Mouse (Mus musculus) embryonic facial prominence, embryonic 12.5 days (tissue): ENCODE data around the gene Gtf2b. TPM values are rescaled to one million over a fixed set of nuclear protein-coding genes. Genes with fewer than 3 reads are reported as not detected.

Experiments used
- ATAC-seq: fragments of 200-750 bp; cut with Nextera tagmentation; 2 replicates; pipeline ENCODE4 v1.8.0; 2017; ENCODE audit not compliant: insufficient number of reproducible peaks, insufficient read depth, low FRiP score, low TSS enrichment
- H3K27ac ChIP-seq: fragments of 300-500 bp; sonication (generic); 2 replicates; pipeline ENCODE4 v1.5.1; 2016; ENCODE audit warnings: mild to moderate bottlenecking
- H3K27me3 ChIP-seq: fragments of 300-500 bp; sonication (generic); 2 replicates; pipeline ENCODE4 v1.6.1; 2016; ENCODE audit warnings: mild to moderate bottlenecking, moderate library complexity
- H3K36me3 ChIP-seq: fragments of 300-500 bp; sonication (generic); 2 replicates; pipeline ENCODE4 v1.6.1; 2016; ENCODE audit warnings: mild to moderate bottlenecking
- H3K4me1 ChIP-seq: fragments of 300-500 bp; sonication (generic); 2 replicates; pipeline ENCODE4 v1.6.1; 2016
- H3K4me2 ChIP-seq: fragments of 300-500 bp; sonication (generic); replicated peaks from 2 replicates; pipeline ENCODE4 v1.6.1; 2016; ENCODE audit warnings: mild to moderate bottlenecking, moderate library complexity
- H3K4me3 ChIP-seq: fragments of 300-500 bp; sonication (generic); 2 replicates; pipeline ENCODE4 v1.5.1; 2016; ENCODE audit warnings: mild to moderate bottlenecking
- H3K9ac ChIP-seq: fragments of 300-500 bp; sonication (generic); 2 replicates; pipeline ENCODE4 v1.6.1; 2016; ENCODE audit warnings: mild to moderate bottlenecking, moderate library complexity
- H3K9me3 ChIP-seq: fragments of 300-500 bp; sonication (generic); 2 replicates; pipeline ENCODE4 v1.6.1; 2016; ENCODE audit warnings: mild to moderate bottlenecking, moderate library complexity
- WGBS: fragments of 180-500 bp; shearing (Covaris S2); methylation state at CpG from one replicate; pipeline ENCODE4 v1.1.7; 2016; 5-methylcytosine and 5-hydroxymethylcytosine counted together
- polyA plus RNA-seq: library from polyadenylated mRNA; unstranded; fragments of >200 nt; fragmentation: Nextera tagmentation; extraction: Ambion mirVana; gene quantifications from 2 replicates; pipeline ENCODE4 v1.2.1, GENCODE M21; 2016

Gene Gtf2b
- polyA plus RNA-seq: 85.4 and 88.4 TPM in 2 replicates

DNA sequence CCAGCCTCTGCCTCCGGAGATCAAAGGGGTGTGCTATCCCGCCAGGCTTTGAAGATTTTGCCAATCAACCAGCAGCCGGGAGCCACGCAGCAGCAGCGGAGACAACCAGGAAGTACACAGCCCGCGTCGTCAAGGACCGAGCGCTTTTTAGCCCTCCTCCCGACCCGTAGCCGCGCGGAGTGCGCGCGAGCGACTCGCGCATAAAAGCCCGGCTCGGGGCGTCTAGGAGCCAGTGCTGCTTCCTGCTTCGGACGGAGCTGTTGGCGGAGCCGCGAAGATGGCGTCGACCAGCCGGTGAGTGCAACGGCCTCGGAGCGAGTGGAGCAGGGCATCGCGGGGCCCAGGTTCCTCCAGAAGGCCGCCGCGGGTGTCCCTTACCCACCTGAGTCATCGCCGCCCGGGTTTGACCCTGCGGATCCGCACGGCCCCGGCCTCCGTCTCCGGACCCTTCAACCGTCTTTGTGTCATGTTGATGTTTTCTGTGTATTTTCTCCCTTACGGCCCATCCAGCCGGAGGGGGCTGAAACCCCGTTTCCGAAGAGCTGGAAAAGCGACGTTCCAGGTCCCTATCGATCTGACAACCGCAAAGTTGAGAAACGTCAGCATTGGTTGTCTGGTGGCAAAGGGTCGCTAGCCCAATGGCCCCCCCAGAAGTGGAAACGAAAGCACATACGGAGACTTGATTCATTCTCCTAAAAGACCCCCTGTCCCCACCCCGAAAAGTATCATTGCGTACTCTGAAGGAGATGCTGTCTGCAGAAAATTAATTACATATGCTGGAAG, at the start of gene Gtf2b:
Gtf2b (plus strand) TSS at position 51 of the 783 bp plus-strand sequence.
- no peaks in the 10 kb centered on the region for H3K36me3 ChIP-seq
- ATAC-seq: peak; percentile 97
- WGBS: under 1% methylated on average over 64 of the region's 64 CpGs
- H3K9me3 ChIP-seq: no peaks in the 10 kb centered on the region
- no peaks in the 10 kb centered on the region for H3K27me3 ChIP-seq
- H3K4me2 ChIP-seq: peak within 1 kb of the TSS; percentile 75
- H3K4me1 ChIP-seq: peaks cover 11% of the 10 kb centered on the region; the same call in 1 of the 2 replicates
- peak within 1 kb of the TSS; percentile 89 for H3K4me3 ChIP-seq
- peak within 1 kb of the TSS; percentile 89 for H3K27ac ChIP-seq
- peak within 1 kb of the TSS; percentile 92 for H3K9ac ChIP-seq

DNA sequence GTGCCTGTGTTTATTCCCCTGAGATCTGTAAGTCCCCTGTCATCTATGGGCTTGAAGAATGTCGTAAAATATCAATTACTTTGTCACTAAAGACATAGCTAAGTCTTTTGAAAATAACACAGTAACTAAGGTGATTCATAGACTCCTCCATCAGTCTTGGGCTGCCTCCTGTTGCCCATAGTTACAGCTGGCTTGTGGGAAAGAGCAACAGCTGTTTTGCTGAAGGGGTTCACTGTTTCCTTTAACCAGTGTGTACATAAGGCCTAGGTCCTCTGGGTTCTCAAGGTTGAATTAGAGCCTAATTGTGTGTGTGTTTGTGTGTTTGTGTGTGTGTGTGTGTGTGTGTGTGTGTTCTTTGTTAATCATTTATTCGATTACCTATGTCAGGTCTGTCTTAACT, 39.4 kb upstream of the Gtf2b start:
- Histone ChIP-seq H3K9me3 (no peaks in the 10 kb centered on the region), H3K27ac (no peak overlapping the region), H3K4me2 (no peak overlapping the region), H3K27me3 (no peaks in the 10 kb centered on the region), H3K4me3 (no peak overlapping the region), H3K9ac (no peak overlapping the region), H3K36me3 (peaks cover 5% of the 10 kb centered on the region), H3K4me1 (no peaks in the 10 kb centered on the region)
- 66% methylated on average over 2 of the region's 2 CpGs for WGBS
- no peak for ATAC-seq

DNA sequence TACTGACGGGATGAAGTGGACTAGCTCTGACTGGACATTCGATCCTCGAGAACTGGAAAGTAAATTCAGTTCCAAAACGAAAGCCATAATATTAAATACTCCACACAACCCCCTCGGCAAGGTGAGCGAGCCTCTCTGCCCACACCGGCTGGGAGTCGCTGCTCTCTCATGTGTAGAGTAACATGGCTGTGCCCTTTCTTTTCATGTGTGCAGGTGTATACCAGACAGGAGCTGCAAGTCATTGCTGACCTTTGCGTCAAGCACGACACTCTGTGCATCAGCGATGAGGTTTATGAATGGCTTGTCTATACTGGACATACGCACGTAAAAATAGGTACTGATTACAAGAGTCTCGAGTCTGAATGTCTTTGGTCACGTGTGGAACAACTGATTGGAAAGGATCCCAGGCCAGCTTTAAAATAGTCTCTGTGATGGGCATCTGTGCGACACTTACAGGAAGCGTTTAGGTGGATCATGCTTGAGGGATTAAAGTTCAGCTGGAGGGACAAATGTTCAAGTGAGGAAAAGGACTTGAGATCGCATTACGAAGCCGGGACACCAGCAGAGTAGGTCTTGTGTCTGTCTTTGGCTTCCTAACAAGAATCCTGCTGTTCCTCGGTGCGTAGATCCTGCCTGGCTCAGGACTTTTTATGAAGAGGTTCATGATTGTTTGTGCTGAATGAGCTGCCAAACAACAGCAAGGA, 38.7 kb upstream of the Gtf2b start:
- no peak overlapping the region for H3K4me2 ChIP-seq
- 83% methylated on average over 22 of the region's 22 CpGs for WGBS

DNA sequence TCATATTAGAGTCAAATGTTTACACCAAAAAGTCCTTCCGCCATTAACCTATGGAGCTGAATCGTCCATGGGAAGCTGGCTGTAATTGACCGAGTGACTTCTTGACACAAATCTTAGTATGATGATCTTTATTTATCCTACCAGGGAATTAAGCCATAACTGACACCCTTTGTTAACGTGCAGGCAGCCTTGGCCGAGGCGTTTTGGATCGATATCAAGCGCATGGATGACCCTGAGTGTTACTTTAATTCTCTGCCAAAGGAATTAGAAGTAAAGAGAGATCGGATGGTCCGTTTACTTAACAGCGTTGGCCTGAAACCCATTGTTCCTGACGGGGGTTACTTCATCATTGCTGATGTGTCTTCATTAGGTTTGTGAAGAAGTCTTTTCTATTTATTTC, 30.6 kb upstream of the Gtf2b start:
- Histone ChIP-seq H3K36me3 (no peaks in the 10 kb centered on the region), H3K4me2 (no peak overlapping the region), H3K9me3 (no peaks in the 10 kb centered on the region), H3K27me3 (no peaks in the 10 kb centered on the region), H3K4me1 (no peaks in the 10 kb centered on the region), H3K9ac (no peak overlapping the region), H3K4me3 (no peak overlapping the region), H3K27ac (no peak overlapping the region)
- WGBS: 86% methylated on average over 12 of the region's 12 CpGs
- ATAC-seq: no peak

More for the DNA sequence above, 38.7 kb upstream of the Gtf2b start:
- H3K27me3 ChIP-seq: no peaks in the 10 kb centered on the region
- H3K4me3 ChIP-seq: no peak overlapping the region
- H3K9me3 ChIP-seq: no peaks in the 10 kb centered on the region
- no peak for ATAC-seq
- H3K4me1 ChIP-seq: no peaks in the 10 kb centered on the region
- H3K27ac ChIP-seq: no peak overlapping the region
- peaks cover 5% of the 10 kb centered on the region for H3K36me3 ChIP-seq
- H3K9ac ChIP-seq: no peak overlapping the region

DNA sequence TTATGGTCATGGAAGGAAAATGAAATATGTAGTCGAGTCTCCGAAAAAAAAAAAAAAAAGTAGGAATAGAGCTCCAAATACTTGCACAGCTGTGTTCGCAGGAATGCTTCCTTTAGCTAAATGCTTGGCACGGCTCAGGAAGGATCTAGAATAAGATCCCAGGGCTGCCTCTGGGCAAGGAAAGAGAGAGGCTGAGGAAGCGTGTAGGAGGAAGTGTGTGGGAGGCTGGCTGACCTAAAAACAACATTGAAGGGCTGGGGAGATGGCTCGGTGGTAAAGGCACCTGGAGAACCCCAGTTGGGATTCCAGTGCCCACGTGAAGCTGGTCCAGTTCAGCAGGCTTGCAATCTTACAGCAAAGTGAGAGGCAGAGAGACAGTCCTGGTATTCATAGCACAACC, 23.9 kb upstream of the Gtf2b start:
- no peak overlapping the region for H3K4me2 ChIP-seq
- no peaks in the 10 kb centered on the region for H3K9me3 ChIP-seq
- ATAC-seq: no peak
- no peaks in the 10 kb centered on the region for H3K27me3 ChIP-seq
- WGBS: 70% methylated on average over 7 of the region's 7 CpGs
- no peak overlapping the region for H3K27ac ChIP-seq
- no peak overlapping the region for H3K4me3 ChIP-seq
- H3K9ac ChIP-seq: no peak overlapping the region
- H3K4me1 ChIP-seq: no peaks in the 10 kb centered on the region
- H3K36me3 ChIP-seq: no peaks in the 10 kb centered on the region

DNA sequence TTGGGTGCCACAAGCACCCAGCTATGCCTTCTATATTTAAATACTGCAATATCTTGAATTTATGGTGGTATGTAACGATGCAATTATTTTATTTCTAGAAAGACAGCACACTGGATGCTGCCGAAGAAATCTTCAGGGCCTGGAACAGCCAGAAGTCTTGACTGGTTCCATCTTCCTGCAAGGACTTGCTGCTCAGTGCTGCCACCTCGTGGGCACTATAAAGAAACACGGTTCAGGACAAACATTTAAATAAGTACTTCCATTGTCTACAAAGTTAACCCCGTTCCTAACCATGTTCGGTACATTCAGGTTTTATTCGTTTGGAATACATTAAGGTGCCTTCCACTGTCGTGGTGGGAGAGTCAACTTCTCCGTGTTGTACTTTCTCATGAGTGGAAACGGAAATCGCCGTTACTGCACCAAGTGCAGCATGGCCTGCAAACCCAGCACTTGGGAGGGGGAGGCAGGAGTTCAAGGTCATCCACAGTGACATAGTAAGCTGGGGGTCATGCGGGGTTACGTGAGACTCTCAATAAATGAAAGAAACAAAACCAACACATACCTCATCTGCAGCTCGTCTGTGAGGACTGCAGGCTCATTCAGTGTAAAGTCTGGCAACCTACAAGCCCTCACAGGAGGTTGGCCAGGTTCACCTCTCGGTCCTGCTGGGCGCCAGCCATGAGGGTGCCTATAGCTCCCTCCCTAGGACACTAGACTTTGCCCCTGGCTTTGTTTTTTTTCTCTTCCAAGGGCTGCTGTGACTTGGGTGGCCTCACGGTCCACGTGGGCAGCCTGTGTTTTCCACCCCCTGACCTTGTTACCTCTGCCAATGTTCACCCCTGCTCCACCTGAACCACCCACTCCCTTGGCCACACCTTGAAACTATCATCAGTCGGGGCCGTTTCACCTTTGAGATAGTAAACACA, 20.6 kb upstream of the Gtf2b start:
- H3K4me2 ChIP-seq: no peak overlapping the region
- H3K36me3 ChIP-seq: no peaks in the 10 kb centered on the region
- H3K9me3 ChIP-seq: no peaks in the 10 kb centered on the region
- H3K27me3 ChIP-seq: no peaks in the 10 kb centered on the region
- no peak overlapping the region for H3K4me3 ChIP-seq
- WGBS: 59% methylated on average over 21 of the region's 21 CpGs
- no peak for ATAC-seq
- no peak overlapping the region for H3K27ac ChIP-seq
- no peak overlapping the region for H3K9ac ChIP-seq
- no peaks in the 10 kb centered on the region for H3K4me1 ChIP-seq

DNA sequence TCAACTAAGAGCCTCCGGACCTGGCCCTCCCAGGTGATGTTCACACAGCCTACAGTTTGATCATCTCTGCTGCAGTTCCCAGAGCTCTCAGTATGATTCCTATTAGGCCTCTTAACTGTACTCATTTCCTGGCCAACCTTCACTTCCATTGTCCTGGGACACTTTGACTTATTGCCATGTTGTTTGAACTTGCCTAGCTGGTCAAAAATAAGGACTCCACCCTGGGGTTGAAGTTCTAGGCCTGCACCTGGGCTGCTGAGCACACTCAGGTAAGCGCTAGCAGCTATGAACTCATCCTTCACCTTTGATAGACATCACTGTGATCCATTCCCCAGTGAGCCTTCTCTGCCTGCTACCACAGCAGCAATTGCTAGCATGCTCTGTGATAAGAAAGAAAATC, 19.8 kb upstream of the Gtf2b start:
- no peak overlapping the region for H3K4me3 ChIP-seq
- H3K27me3 ChIP-seq: no peaks in the 10 kb centered on the region
- H3K27ac ChIP-seq: no peak overlapping the region
- no peaks in the 10 kb centered on the region for H3K36me3 ChIP-seq
- ATAC-seq: no peak
- H3K9ac ChIP-seq: no peak overlapping the region
- H3K4me1 ChIP-seq: no peaks in the 10 kb centered on the region
- 95% methylated on average over 2 of the region's 2 CpGs for WGBS
- H3K9me3 ChIP-seq: no peaks in the 10 kb centered on the region
- no peak overlapping the region for H3K4me2 ChIP-seq

DNA sequence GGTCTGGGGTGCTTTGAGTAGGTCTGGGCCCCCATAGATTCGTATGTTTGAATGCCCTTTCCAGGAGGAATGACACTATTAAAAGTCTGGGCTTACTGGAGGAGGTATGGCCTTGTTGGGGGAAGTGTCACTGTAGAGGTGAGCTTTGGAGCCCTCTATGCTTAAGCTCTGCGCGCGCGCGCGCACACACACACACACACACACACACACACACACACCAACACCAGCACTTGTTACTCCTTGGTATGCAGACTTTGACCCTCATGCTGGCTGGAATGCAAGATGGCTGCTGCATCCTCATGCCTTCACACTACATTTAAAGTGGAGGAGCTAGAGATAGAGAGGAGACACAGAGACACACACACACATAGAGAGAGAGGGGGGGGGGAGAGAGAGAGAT, 17.2 kb upstream of the Gtf2b start:
- no peak overlapping the region for H3K9ac ChIP-seq
- ATAC-seq: no peak
- no peak overlapping the region for H3K4me3 ChIP-seq
- no peak overlapping the region for H3K4me2 ChIP-seq
- no peaks in the 10 kb centered on the region for H3K9me3 ChIP-seq
- WGBS: 88% methylated on average over 7 of the region's 7 CpGs
- H3K4me1 ChIP-seq: no peaks in the 10 kb centered on the region
- H3K27me3 ChIP-seq: no peaks in the 10 kb centered on the region
- no peaks in the 10 kb centered on the region for H3K36me3 ChIP-seq
- H3K27ac ChIP-seq: no peak overlapping the region

DNA sequence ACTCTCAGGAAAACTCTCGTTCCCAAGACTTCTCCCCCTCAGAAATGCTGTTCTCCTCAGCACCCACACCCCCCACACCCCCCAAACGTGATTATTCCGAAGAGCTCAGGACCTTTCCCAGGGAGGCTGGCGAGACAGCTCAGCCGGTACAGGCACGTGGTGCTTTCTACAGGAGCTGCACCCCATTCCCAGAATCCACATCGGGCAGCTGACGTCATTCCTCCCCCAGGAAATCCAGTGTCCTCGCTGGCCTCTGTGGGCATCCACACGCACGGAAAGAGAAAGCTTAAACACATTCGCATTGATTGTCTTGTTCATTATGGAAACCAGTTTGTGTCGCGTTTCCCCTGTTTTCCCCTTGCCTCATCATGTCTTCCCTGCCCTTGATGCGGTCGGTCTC, 15.7 kb upstream of the Gtf2b start:
- Histone ChIP-seq H3K27ac (no peak overlapping the region), H3K4me3 (no peak overlapping the region), H3K4me1 (no peaks in the 10 kb centered on the region), H3K36me3 (no peaks in the 10 kb centered on the region), H3K9me3 (no peaks in the 10 kb centered on the region), H3K27me3 (no peaks in the 10 kb centered on the region), H3K4me2 (no peak overlapping the region), H3K9ac (no peak overlapping the region)
- 86% methylated on average over 16 of the region's 16 CpGs for WGBS
- ATAC-seq: no peak

DNA sequence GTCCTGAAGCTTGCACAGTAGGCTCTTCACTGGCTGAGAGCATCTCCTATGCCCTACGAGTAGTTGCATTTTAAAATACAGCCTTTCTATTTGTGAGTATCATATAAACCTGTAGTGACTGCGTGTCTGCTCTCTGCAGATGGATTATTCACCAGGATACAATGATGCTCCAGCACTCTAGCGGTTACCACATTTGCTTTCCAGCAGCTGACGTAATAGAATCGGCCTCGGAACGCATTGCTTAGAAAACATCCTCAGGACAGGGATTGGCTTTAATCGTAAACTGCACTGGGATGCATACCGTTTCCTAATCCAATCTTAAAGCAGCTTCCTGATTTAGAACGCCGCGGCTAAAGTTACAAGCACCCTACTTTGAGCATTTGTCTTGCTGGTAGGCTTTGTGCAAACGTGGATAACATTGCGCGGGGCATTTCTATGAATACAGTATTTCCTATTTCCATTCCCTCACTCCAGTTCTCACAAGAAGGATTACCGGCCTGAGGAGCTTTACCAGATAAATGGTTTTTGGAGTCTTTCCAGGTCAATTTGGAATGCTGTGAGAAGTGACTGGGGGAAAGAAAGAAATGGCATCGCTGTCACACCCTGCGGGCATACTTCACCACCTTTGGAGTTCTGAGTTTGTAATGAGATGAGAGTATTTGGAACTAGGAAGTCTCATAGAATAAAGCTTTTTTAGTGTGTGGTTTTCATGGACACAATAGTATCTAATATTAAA, 9.5 kb upstream of the Gtf2b start:
- no peaks in the 10 kb centered on the region for H3K27me3 ChIP-seq
- no peak overlapping the region for H3K9ac ChIP-seq
- H3K4me2 ChIP-seq: no peak overlapping the region
- H3K27ac ChIP-seq: no peak overlapping the region
- no peaks in the 10 kb centered on the region for H3K36me3 ChIP-seq
- ATAC-seq: no peak
- 84% methylated on average over 18 of the region's 18 CpGs for WGBS
- H3K4me3 ChIP-seq: no peak overlapping the region
- H3K4me1 ChIP-seq: no peaks in the 10 kb centered on the region; the same call in 1 of the 2 replicates
- H3K9me3 ChIP-seq: no peaks in the 10 kb centered on the region

DNA sequence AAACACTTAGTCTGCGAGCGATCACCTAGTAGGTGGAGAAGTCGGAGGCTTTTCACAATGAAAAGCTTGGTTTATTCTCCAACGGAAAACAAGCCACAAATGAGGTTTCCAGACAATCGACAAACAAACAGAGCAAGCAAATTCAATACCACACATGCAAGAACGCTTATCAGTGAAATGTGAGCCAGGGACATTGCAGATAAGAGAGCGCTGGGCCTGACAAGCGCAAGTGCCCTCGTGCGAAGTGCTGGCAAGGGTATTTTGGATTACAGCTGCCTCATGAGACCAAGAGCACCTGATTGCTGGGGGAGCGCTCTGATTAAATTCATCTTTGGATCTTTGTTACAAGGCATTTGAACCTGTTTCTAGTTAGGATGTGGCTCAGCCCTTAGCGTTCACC, 7.0 kb upstream of the Gtf2b start:
- Histone ChIP-seq H3K4me1 (no peaks in the 10 kb centered on the region; the same call in 1 of the 2 replicates), H3K27me3 (no peaks in the 10 kb centered on the region), H3K27ac (no peak overlapping the region), H3K4me2 (no peak overlapping the region), H3K4me3 (no peak overlapping the region), H3K9me3 (no peaks in the 10 kb centered on the region), H3K36me3 (no peaks in the 10 kb centered on the region), H3K9ac (no peak overlapping the region)
- WGBS: 49% methylated on average over 12 of the region's 12 CpGs
- ATAC-seq: no peak
